Mouse (Mus musculus): Measurements from ENCODE around the gene Cdh13.

DNA sequence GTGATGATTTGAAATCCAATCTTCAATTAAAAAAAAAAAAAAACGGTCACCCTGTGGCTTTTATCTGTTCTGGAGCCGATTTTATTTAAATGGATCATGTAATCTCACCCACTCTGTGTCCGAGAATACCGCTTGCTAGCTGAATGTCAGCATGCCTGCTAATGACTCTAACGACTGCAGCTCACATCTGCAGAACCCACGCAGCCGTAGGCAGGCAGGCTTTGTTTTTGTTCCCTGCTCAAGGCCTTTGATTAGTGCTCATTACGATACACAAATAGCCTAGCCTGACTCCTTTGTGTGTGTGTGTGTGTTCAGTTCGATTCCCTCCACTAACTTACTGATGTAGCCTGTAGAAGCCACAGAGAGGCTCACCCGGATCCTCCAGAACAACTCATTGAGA lies 531.5 kb downstream of the Cdh13 start:
- TF ChIP-seq GATA1 (IDR thresholded peaks at IDR 0.05; ENCODE audit: borderline replicate concordance, low read length) (no peak), FLI1 (IDR thresholded peaks at IDR 0.05; ENCODE audit: low read length) (no peak)

Data from megakaryocyte, embryonic 14.5 days (primary cell).